Mouse (Mus musculus) brain, embryonic 14.5 days (tissue): ENCODE measurements around the gene Polg. TPM values are rescaled to one million over a fixed set of nuclear protein-coding genes. Genes with fewer than 3 reads are reported as not detected.

Experiments
- DNase-seq: peaks from one replicate; pipeline ENCODE4 v3.0.0-alpha.2; 2011; ENCODE audit warnings: low read depth
- CTCF ChIP-seq: fragments of 200-500 bp; IDR thresholded peaks from 2 replicates; pipeline ENCODE4 v1.5.1; 2012; ENCODE audit warnings: inconsistent platforms, mild to moderate bottlenecking, moderate library complexity, borderline replicate concordance; ENCODE audit not compliant: insufficient read depth, insufficient read length; ENCODE audit errors: extremely low read depth
- POLR2A ChIP-seq: fragments of 200-500 bp; IDR thresholded peaks from 2 replicates; pipeline ENCODE4 v1.6.1; 2012; ENCODE audit warnings: mild to moderate bottlenecking, inconsistent platforms, borderline replicate concordance; ENCODE audit not compliant: poor library complexity, insufficient read depth, insufficient read length, severe bottlenecking; ENCODE audit errors: extremely low read depth
- polyA plus RNA-seq: library from polyadenylated mRNA; depleted of rRNA; stranded (reverse); fragments of >200 nt; gene quantifications from 2 replicates; pipeline ENCODE4 v1.2.3, GENCODE M21; 2012; rRNA removed

The Polg gene
- polyA plus RNA-seq, result 44.7 and 55.4 TPM in 2 replicates

- no peak for TF ChIP-seq CTCF
- peak; percentile 79 for TF ChIP-seq POLR2A
- peak; percentile 99 for DNase-seq
Observed at GRCm38 (mm10) chr7:79466053-79466901, at the start of gene Polg. Gene Polg, minus strand, starts transcription at chr7:79466362.

- TF ChIP-seq CTCF (no peak), POLR2A (no peak)
- no peak for DNase-seq
Observed at GRCm38 (mm10) chr7:79515861-79516260, 49.7 kb upstream of the Polg start.

DNA sequence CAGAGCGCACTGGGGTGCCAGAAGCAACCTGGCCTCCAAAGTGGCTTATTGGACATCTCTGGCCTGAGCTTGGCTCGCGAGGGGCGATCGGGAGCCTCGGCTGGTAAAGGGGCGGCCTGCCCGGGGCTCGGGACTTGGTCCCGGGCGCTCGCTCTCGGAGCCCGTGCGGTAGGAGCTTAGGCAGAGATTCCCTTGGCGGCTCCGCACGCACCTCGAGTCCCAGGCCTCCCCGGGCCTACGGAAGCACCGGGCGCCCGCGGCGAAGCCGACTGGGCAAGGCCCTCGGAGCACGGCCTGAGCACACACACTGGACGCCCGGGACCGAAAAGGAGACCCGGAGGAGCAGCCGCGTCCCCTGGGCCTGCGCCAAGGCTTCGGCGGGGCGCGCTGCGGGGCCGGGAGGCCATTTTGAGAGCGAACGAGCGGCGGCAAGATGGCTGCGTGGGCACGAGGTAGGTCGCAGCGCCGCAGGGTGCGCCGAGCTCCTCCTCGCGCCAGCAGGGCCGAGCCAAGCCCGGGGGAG, 49.1 kb upstream of the Polg start:
- TF ChIP-seq POLR2A, result no peak
- TF ChIP-seq CTCF, result no peak
- peak; percentile 78 for DNase-seq

DNA sequence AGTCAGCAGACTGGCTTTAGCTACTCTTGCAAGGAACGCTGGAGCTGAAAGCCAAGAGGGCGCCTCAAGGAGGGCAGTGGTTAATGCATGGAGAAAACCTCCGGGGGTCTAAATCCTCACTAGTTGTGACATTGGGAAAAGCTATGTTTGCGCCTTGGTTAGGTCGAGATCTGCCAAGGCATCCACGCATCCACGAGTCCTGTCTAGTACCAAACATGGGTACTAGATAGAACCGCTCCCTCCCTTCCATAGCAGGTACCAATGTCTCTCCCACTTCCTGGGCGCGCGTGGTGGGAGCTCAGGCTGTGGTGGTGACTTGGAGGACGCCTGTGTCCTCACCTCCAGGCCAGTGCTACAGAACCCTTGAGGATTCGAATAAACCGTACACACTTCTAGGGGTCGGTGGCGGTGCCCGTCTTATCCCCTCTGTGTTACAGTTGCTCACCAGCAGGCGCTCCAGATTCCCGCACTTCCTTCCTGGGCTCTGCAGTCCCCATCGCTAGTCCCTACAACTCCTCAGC, 48.3 kb upstream of the Polg start:
- TF ChIP-seq POLR2A, result no peak
- peak; percentile 34; the same call in 1 of the 2 replicates for TF ChIP-seq CTCF
- DNase-seq, result peak; percentile 81

GRCm38 (mm10) chr7:79513466-79513865, 47.3 kb upstream of the Polg start:
- peak; percentile 52 for DNase-seq
- no peak for TF ChIP-seq CTCF
- no peak for TF ChIP-seq POLR2A

- DNase-seq, result peak; percentile 79
- no peak for TF ChIP-seq CTCF
Observed at GRCm38 (mm10) chr7:79512496-79512895, 46.3 kb upstream of the Polg start.

- TF ChIP-seq POLR2A (no peak), CTCF (no peak)
- DNase-seq, result peak; percentile 93
Observed at GRCm38 (mm10) chr7:79511656-79512055, 45.5 kb upstream of the Polg start.

GRCm38 (mm10) chr7:79511181-79511580, 45.0 kb upstream of the Polg start:
- peak; percentile 90 for DNase-seq
- TF ChIP-seq CTCF (no peak), POLR2A (no peak)

GRCm38 (mm10) chr7:79510686-79511085, 44.5 kb upstream of the Polg start:
- TF ChIP-seq CTCF (no peak), POLR2A (no peak)
- peak; percentile 55 for DNase-seq

- TF ChIP-seq POLR2A (no peak), CTCF (no peak)
- peak; percentile 61 for DNase-seq
Observed at GRCm38 (mm10) chr7:79509710-79510109, 43.5 kb upstream of the Polg start.

- no peak for DNase-seq
Observed at GRCm38 (mm10) chr7:79509235-79509607, 43.1 kb upstream of the Polg start.

More at GRCm38 (mm10) chr7:79509235-79509607, 43.1 kb upstream of the Polg start:
- no peak for TF ChIP-seq CTCF
- TF ChIP-seq POLR2A, result no peak
